Mouse (Mus musculus): ENCODE data around the gene Suv39h2.

Suv39h2 gene

GRCm38 (mm10) chr2:3422548-3422947 is 52.3 kb downstream of the Suv39h2 start, which contains the start of gene Meig1:
Meig1 (minus strand) TSS chr2:3422648.
- no peak for DNase-seq

- no peak for DNase-seq
Measured at GRCm38 (mm10) chr2:3420157-3420556, 54.7 kb downstream of the Suv39h2 start.

- DNase-seq: peak; percentile 93
Measured at GRCm38 (mm10) chr2:3418883-3419431, 55.9 kb downstream of the Suv39h2 start.

GRCm38 (mm10) chr2:3415676-3416075 is 59.2 kb downstream of the Suv39h2 start:
- no peak for DNase-seq

- peak; percentile 73 for DNase-seq
Measured at GRCm38 (mm10) chr2:3414241-3414640, 60.6 kb downstream of the Suv39h2 start.

GRCm38 (mm10) chr2:3407756-3408155 is 67.1 kb downstream of the Suv39h2 start:
- no peak for DNase-seq

GRCm38 (mm10) chr2:3405981-3406380 is 68.8 kb downstream of the Suv39h2 start:
- no peak for DNase-seq
